Comparison of ENCODE assay signal across 8 mouse cellular contexts in the genomic region with DNA sequence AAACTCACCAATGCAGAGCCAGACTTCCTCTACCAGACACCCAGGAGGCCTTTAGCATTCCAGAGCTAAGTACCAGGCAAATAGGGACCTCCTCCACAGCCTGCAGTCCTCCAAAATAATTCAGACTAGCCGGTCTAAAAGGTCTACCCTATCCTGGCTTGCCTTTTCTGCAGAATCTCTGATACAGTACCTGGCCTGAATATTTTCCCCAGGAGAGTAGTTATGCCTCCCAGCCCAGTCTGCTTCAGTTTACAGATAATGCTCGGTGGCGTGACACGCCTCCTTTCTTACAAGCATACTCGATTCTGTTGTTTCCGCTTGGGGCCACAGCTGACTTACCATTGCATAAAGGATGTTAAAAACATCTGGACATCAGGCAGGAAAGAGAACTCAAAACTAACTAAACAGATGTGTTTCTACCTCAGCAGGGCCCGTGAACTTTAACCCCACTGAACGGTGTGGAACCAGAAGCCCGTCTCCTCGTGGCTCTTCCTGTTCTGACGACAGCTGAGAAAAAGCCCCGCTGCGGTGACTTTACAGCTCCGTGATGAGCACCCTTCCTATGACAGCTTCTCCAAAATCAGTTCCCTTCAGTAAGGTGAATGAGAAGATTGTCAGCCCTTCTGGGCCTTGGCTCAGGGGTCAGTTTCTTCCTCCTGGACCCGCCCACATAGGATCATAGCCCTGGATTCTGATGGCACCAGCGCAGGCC. TPM values are rescaled to one million over a fixed set of nuclear protein-coding genes. Genes with fewer than 3 reads are reported as not detected.
DNase-seq lines count a peak whose midpoint lies in the region; ATAC-seq lines count a peak whose summit lies in the region.

No protein-coding gene starts in this region.

- H3K27ac ChIP-seq in hindbrain, embryonic 12.5 days, result no peak overlapping the region
- no peak overlapping the region for H3K27ac ChIP-seq in midbrain, embryonic 14.5 days (replicated peaks; ENCODE audit: low read depth, low read length)

- WGBS in hindbrain, embryonic 12.5 days, result 65% methylated on average over 16 of the region's 16 CpGs
- WGBS in midbrain, embryonic 14.5 days, result 79% methylated on average over 16 of the region's 16 CpGs

- peaks cover 13% of the 10 kb centered on the region for H3K4me1 ChIP-seq in hindbrain, embryonic 12.5 days
- H3K4me1 ChIP-seq in midbrain, embryonic 14.5 days (ENCODE audit: control insufficient read depth, insufficient read depth, low read length), result no peaks in the 10 kb centered on the region

- DNase-seq in gastrocnemius, postnatal 25 days, result peak; percentile 38
- DNase-seq in gastrocnemius, adult 18-20 months (ENCODE audit: low spot score), result no peak
- peak; percentile 73 for DNase-seq in heart, adult 8-10 months (ENCODE audit: low spot score)
- peak; percentile 26 to 50 for DNase-seq in kidney, postnatal 4 days
- no peak for DNase-seq in right cerebral cortex, adult 18-20 months
- DNase-seq in midbrain, embryonic 14.5 days, result no peak

- H3K4me3 ChIP-seq in hindbrain, embryonic 12.5 days, result no peak overlapping the region
- H3K4me3 ChIP-seq in midbrain, embryonic 14.5 days (replicated peaks; ENCODE audit: low read depth, low read length), result no peak overlapping the region

- peak; percentile 87 for ATAC-seq in monocyte, adult 5-6 weeks (replicated peaks; ENCODE audit: insufficient number of reproducible peaks, low FRiP score, low TSS enrichment, poor library complexity, severe bottlenecking)
- no peak for ATAC-seq in hindbrain, embryonic 12.5 days (ENCODE audit: low FRiP score)
- ATAC-seq in midbrain, embryonic 14.5 days (ENCODE audit: low FRiP score, low TSS enrichment), result no peak

- no peaks in the 10 kb centered on the region for H3K9me3 ChIP-seq in hindbrain, embryonic 12.5 days (replicated peaks)
- H3K9me3 ChIP-seq in midbrain, embryonic 14.5 days (ENCODE audit: control insufficient read depth, low read length), result no peaks in the 10 kb centered on the region

- no peak overlapping the region for H3K9ac ChIP-seq in hindbrain, embryonic 12.5 days
- H3K9ac ChIP-seq in midbrain, embryonic 14.5 days (replicated peaks; ENCODE audit: low read length), result no peak overlapping the region

- no peaks in the 10 kb centered on the region for H3K27me3 ChIP-seq in hindbrain, embryonic 12.5 days
- no peaks in the 10 kb centered on the region for H3K27me3 ChIP-seq in midbrain, embryonic 14.5 days (ENCODE audit: control insufficient read depth, insufficient read depth, low read length)

- H3K4me2 ChIP-seq in hindbrain, embryonic 12.5 days (replicated peaks), result no peak overlapping the region
- no peak overlapping the region for H3K4me2 ChIP-seq in midbrain, embryonic 14.5 days (ENCODE audit: low read length)

- H3K36me3 ChIP-seq in hindbrain, embryonic 12.5 days, result no peaks in the 10 kb centered on the region
- H3K36me3 ChIP-seq in midbrain, embryonic 14.5 days (ENCODE audit: control insufficient read depth, insufficient read depth, low read length), result no peaks in the 10 kb centered on the region

RNA-seq across cellular contexts. Expression of gene Wipf1, which starts 33.8 kb away (rescaled TPM):
- total RNA-seq in gastrocnemius, postnatal 25 days (2021), result 10 to 100 TPM; 11.2 to 11.5 TPM
- total RNA-seq in gastrocnemius, adult 18-20 months (2021), result 1 to 10 TPM; 6.3 to 7.9 TPM
- 10 to 100 TPM; 11.5 to 14.6 (median 13.3) TPM for total RNA-seq in heart, adult 8-10 months (2022)
- 52.9 to 98.6 TPM (median 54.2 TPM) in 3 replicates for total RNA-seq in monocyte, adult 5-6 weeks (2017)
- polyA plus RNA-seq in hindbrain, embryonic 12.5 days (2016; fragmentation: Nextera tagmentation; extraction: Ambion mirVana), result 7.3 and 8.7 TPM in 2 replicates
- polyA plus RNA-seq in midbrain, embryonic 14.5 days (2014; fragmentation: Nextera tagmentation; extraction: Ambion mirVana), result 1.7 and 2.8 TPM in 2 replicates

Comparison
In these comparisons a context has a peak if more than half of its experiments do, and no peak if none do; other contexts are left out.
1. DNase-seq: peak in gastrocnemius, postnatal 25 days (single experiment), heart, adult 8-10 months (single experiment) and kidney, postnatal 4 days (2 of 2); none in gastrocnemius, adult 18-20 months (single experiment), right cerebral cortex, adult 18-20 months (single experiment) and midbrain, embryonic 14.5 days (single experiment).